Mouse (Mus musculus): ENCODE measurements at regions not wholly inside any gene's neighbourhood (a gene's known extent, or its start where the extent isn't known, plus 50 kb on each side); places are given as distances from the start of the nearest gene placed in this dataset.

GRCm38 (mm10) chr1:183895936-183896335 is 117.2 kb upstream of the Dusp10 start:
- DNase-seq = no peak

- DNase-seq = no peak
Measured at GRCm38 (mm10) chr1:183898091-183898490, 115.0 kb upstream of the Dusp10 start.

GRCm38 (mm10) chr1:183904564-183904963 is 108.5 kb upstream of the Dusp10 start:
- no peak for DNase-seq

- peak; percentile 7 for DNase-seq
Measured at GRCm38 (mm10) chr1:183905345-183906142, 107.6 kb upstream of the Dusp10 start.

GRCm38 (mm10) chr1:183917656-183918055 is 95.4 kb upstream of the Dusp10 start:
- no peak for DNase-seq

GRCm38 (mm10) chr1:183921262-183921661 is 91.8 kb upstream of the Dusp10 start:
- DNase-seq = no peak

GRCm38 (mm10) chr1:183928539-183928938 is 84.6 kb upstream of the Dusp10 start:
- DNase-seq = no peak

GRCm38 (mm10) chr1:183930363-183930982 is 82.6 kb upstream of the Dusp10 start:
- no peak for DNase-seq

GRCm38 (mm10) chr1:183931141-183931540 is 82.0 kb upstream of the Dusp10 start:
- no peak for DNase-seq

- DNase-seq = no peak
Measured at GRCm38 (mm10) chr1:183933845-183934244, 79.3 kb upstream of the Dusp10 start.

- DNase-seq = no peak
Measured at GRCm38 (mm10) chr1:183937166-183937565, 75.9 kb upstream of the Dusp10 start.

GRCm38 (mm10) chr1:183938361-183938760 is 74.7 kb upstream of the Dusp10 start:
- DNase-seq = no peak

- no peak for DNase-seq
Measured at GRCm38 (mm10) chr1:183940706-183941105, 72.4 kb upstream of the Dusp10 start.

- no peak for DNase-seq
Measured at GRCm38 (mm10) chr1:183946241-183946640, 66.9 kb upstream of the Dusp10 start.

- DNase-seq = no peak
Measured at GRCm38 (mm10) chr1:183947066-183947465, 66.0 kb upstream of the Dusp10 start.

GRCm38 (mm10) chr1:183949205-183949604 is 63.9 kb upstream of the Dusp10 start:
- DNase-seq = no peak

- no peak for DNase-seq
Measured at GRCm38 (mm10) chr1:183954086-183954485, 59.0 kb upstream of the Dusp10 start.

- DNase-seq = no peak
Measured at GRCm38 (mm10) chr1:183956391-183956790, 56.7 kb upstream of the Dusp10 start.

- no peak for DNase-seq
Measured at GRCm38 (mm10) chr1:183961383-183961782, 51.7 kb upstream of the Dusp10 start.

GRCm38 (mm10) chr1:183962486-183962885 is 50.6 kb upstream of the Dusp10 start:
- DNase-seq = no peak

- peak; percentile 11 for DNase-seq
Measured at GRCm38 (mm10) chr1:183963286-183963685, 49.8 kb upstream of the Dusp10 start.

All from kidney, adult 11 months (tissue).